Mouse (Mus musculus): Measurements from ENCODE around the gene Tnr. TPM values are rescaled to one million over a fixed set of nuclear protein-coding genes. Genes with fewer than 3 reads are reported as not detected.

The Tnr gene
- total and polyA plus RNA-seq, 2 experiments: not detected

- no peaks in the 10 kb centered on the region for H3K4me1 ChIP-seq (ENCODE audit: control insufficient read depth, insufficient read depth, low read length)
- H3K4me3 ChIP-seq (ENCODE audit: insufficient read depth, low read depth, low read length): no peak overlapping the region
- H3K79me2 ChIP-seq (ENCODE audit: control insufficient read depth, insufficient read depth, low read length): no peaks in the 10 kb centered on the region
- TF ChIP-seq CTCF (IDR thresholded peaks at IDR 0.05; ENCODE audit: low read depth, low read length) (no peak), POLR2A (IDR thresholded peaks at IDR 0.05; ENCODE audit: extremely low read depth, insufficient read depth, low read length) (no peak)
- H3K9ac ChIP-seq (ENCODE audit: low read depth, low read length): no peak overlapping the region
- no peak for DNase-seq (ENCODE audit: extremely low read depth, low read depth, low spot score)
- H3K27me3 ChIP-seq (ENCODE audit: control insufficient read depth, insufficient read depth, low read length): no peaks in the 10 kb centered on the region
- no peak overlapping the region for H3K27ac ChIP-seq (replicated peaks; ENCODE audit: insufficient read depth, low read depth, low read length)
- 29% methylated on average over 4 of the region's 4 CpGs for WGBS
- H3K36me3 ChIP-seq (ENCODE audit: control insufficient read depth, insufficient read depth, low read length): no peaks in the 10 kb centered on the region
These were observed 126.9 kb downstream of the Tnr start for GRCm38 (mm10) chr1:159650486-159650885.

- 74% methylated on average over 3 of the region's 3 CpGs for WGBS
- Histone ChIP-seq H3K79me2 (ENCODE audit: control insufficient read depth, insufficient read depth, low read length) (no peaks in the 10 kb centered on the region), H3K4me1 (ENCODE audit: control insufficient read depth, insufficient read depth, low read length) (no peaks in the 10 kb centered on the region), H3K36me3 (ENCODE audit: control insufficient read depth, insufficient read depth, low read length) (no peaks in the 10 kb centered on the region), H3K27ac (replicated peaks; ENCODE audit: insufficient read depth, low read depth, low read length) (no peak overlapping the region), H3K27me3 (ENCODE audit: control insufficient read depth, insufficient read depth, low read length) (no peaks in the 10 kb centered on the region), H3K9ac (ENCODE audit: low read depth, low read length) (no peak overlapping the region), H3K4me3 (ENCODE audit: insufficient read depth, low read depth, low read length) (no peak overlapping the region)
- no peak for DNase-seq (ENCODE audit: extremely low read depth, low read depth, low spot score)
- TF ChIP-seq POLR2A (IDR thresholded peaks at IDR 0.05; ENCODE audit: extremely low read depth, insufficient read depth, low read length) (no peak), CTCF (IDR thresholded peaks at IDR 0.05; ENCODE audit: low read depth, low read length) (no peak)
These were observed 131.7 kb downstream of the Tnr start for GRCm38 (mm10) chr1:159655241-159655640.

DNA sequence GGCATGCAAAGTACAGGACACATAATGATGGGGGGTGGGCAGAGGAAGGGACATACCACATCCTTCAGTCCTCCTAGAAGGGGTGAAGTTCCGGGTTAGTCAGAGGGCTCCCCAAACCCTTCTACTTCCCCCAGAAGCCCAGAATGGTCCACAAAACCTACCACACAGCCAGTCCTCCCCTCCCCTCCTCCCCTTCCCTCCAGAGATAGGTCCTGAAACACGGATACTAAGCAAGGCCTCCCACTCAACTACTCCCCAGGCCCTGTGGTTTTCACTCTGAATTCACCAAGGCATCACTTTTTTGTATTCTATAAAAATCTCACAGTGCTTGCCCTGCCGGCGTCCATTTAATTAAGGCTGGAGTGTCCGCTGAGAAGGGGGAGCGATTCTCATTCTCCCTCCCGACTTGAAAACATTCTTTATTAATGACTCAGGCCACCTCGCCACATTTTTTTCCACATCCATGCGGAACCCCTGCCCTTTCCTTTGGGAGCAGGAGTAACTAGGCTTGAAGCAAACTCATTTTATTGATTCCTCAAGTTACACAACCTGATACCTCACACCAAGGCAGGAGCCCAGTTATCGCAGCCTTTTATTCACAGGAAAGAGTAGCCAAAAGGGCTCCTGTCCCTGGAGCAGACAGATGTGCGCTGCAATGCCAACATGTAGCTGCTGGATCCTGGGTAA, 134.4 kb downstream of the Tnr start:
- H3K9ac ChIP-seq (ENCODE audit: low read depth, low read length): no peak overlapping the region
- H3K27me3 ChIP-seq (ENCODE audit: control insufficient read depth, insufficient read depth, low read length): no peaks in the 10 kb centered on the region
- H3K4me1 ChIP-seq (ENCODE audit: control insufficient read depth, insufficient read depth, low read length): no peaks in the 10 kb centered on the region
- H3K4me3 ChIP-seq (ENCODE audit: insufficient read depth, low read depth, low read length): no peak overlapping the region
- H3K36me3 ChIP-seq (ENCODE audit: control insufficient read depth, insufficient read depth, low read length): no peaks in the 10 kb centered on the region
- whole genome bisulfite sequencing: 49% methylated on average over 11 of the region's 11 CpGs
- no peak overlapping the region for H3K27ac ChIP-seq (replicated peaks; ENCODE audit: insufficient read depth, low read depth, low read length)
- no peak for TF ChIP-seq POLR2A (IDR thresholded peaks at IDR 0.05; ENCODE audit: extremely low read depth, insufficient read depth, low read length)
- no peak for TF ChIP-seq CTCF (IDR thresholded peaks at IDR 0.05; ENCODE audit: low read depth, low read length)
- H3K79me2 ChIP-seq (ENCODE audit: control insufficient read depth, insufficient read depth, low read length): no peaks in the 10 kb centered on the region
- no peak for DNase-seq (ENCODE audit: extremely low read depth, low read depth, low spot score)

- 52% methylated on average over 6 of the region's 6 CpGs for WGBS
- no peaks in the 10 kb centered on the region for H3K79me2 ChIP-seq (ENCODE audit: control insufficient read depth, insufficient read depth, low read length)
- H3K27ac ChIP-seq (replicated peaks; ENCODE audit: insufficient read depth, low read depth, low read length): no peak overlapping the region
- no peak overlapping the region for H3K9ac ChIP-seq (ENCODE audit: low read depth, low read length)
- H3K27me3 ChIP-seq (ENCODE audit: control insufficient read depth, insufficient read depth, low read length): no peaks in the 10 kb centered on the region
- no peak for TF ChIP-seq POLR2A (IDR thresholded peaks at IDR 0.05; ENCODE audit: extremely low read depth, insufficient read depth, low read length)
- no peak for TF ChIP-seq CTCF (IDR thresholded peaks at IDR 0.05; ENCODE audit: low read depth, low read length)
- no peaks in the 10 kb centered on the region for H3K4me1 ChIP-seq (ENCODE audit: control insufficient read depth, insufficient read depth, low read length)
- no peak for DNase-seq (ENCODE audit: extremely low read depth, low read depth, low spot score)
- no peaks in the 10 kb centered on the region for H3K36me3 ChIP-seq (ENCODE audit: control insufficient read depth, insufficient read depth, low read length)
- H3K4me3 ChIP-seq (ENCODE audit: insufficient read depth, low read depth, low read length): no peak overlapping the region
These were observed 137.3 kb downstream of the Tnr start for GRCm38 (mm10) chr1:159660620-159661501.

GRCm38 (mm10) chr1:159664496-159664895, 140.9 kb downstream of the Tnr start:
- Histone ChIP-seq H3K79me2 (ENCODE audit: control insufficient read depth, insufficient read depth, low read length) (no peaks in the 10 kb centered on the region), H3K9ac (ENCODE audit: low read depth, low read length) (no peak overlapping the region), H3K27ac (replicated peaks; ENCODE audit: insufficient read depth, low read depth, low read length) (no peak overlapping the region), H3K4me1 (ENCODE audit: control insufficient read depth, insufficient read depth, low read length) (no peaks in the 10 kb centered on the region), H3K4me3 (ENCODE audit: insufficient read depth, low read depth, low read length) (no peak overlapping the region), H3K27me3 (ENCODE audit: control insufficient read depth, insufficient read depth, low read length) (no peaks in the 10 kb centered on the region), H3K36me3 (ENCODE audit: control insufficient read depth, insufficient read depth, low read length) (no peaks in the 10 kb centered on the region)
- 87% methylated on average over 3 of the region's 3 CpGs for WGBS
- TF ChIP-seq POLR2A (IDR thresholded peaks at IDR 0.05; ENCODE audit: extremely low read depth, insufficient read depth, low read length) (no peak), CTCF (IDR thresholded peaks at IDR 0.05; ENCODE audit: low read depth, low read length) (no peak)
- DNase-seq (ENCODE audit: extremely low read depth, low read depth, low spot score): no peak

Data from liver, adult 2 months (tissue).